Mouse (Mus musculus): ENCODE data around the gene Bpifa6. TPM values are rescaled to one million over a fixed set of nuclear protein-coding genes. Genes with fewer than 3 reads are reported as not detected.
"Not testable (repeated sequence)": the region's sequence is repeated elsewhere in the genome, so short reads cannot be mapped to it uniquely, and the experiment has no call there.

The Bpifa6 gene
- polyA plus RNA-seq, 1 experiment from 2014 or later = not detected

DNA sequence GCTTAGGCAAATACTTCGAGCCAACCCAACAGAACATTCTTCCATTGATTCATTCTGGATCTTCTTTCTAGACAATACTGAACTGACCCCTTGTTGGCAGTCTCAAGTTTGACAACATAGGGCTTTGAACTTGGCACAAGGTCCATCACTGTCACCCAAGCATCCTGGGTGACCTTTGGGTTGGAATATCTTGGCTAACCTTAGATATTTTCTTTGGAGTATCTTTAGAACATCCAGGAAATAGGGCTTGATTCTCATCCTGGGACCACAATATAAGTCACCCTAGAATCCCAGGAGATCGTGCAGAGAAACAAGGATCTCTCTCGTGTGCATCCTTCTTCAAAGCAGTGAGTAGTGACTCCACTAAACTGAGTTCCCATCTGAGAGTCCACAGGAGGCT is 33.2 kb downstream of the Bpifa6 start, which contains the start of gene Bpifa2:
Bpifa2 (plus strand) TSS at position 301 of the 400 bp plus-strand sequence.
- Histone ChIP-seq H3K9ac (replicated peaks; ENCODE audit: low read depth) (no peak within 1 kb of the TSS), H3K27ac (ENCODE audit: low read length) (no peak within 1 kb of the TSS), H3K27me3 (replicated peaks; ENCODE audit: insufficient read depth, low read length) (no peaks in the 10 kb centered on the region), H3K36me3 (ENCODE audit: insufficient read depth, low read length) (no peaks in the 10 kb centered on the region), H3K4me3 (ENCODE audit: low read depth, low read length) (no peak within 1 kb of the TSS), H3K4me1 (ENCODE audit: insufficient read depth, low read depth, low read length) (no peaks in the 10 kb centered on the region), H3K9me3 (ENCODE audit: low read length) (no peaks in the 10 kb centered on the region), H3K4me2 (replicated peaks; ENCODE audit: low read depth, low read length) (no peak within 1 kb of the TSS)
- ATAC-seq = no peak
- no peak for TF ChIP-seq CTCF (IDR thresholded peaks at IDR 0.05)
- no peak for TF ChIP-seq EP300 (IDR thresholded peaks at IDR 0.05)
- 71% methylated on average over 3 of the region's 3 CpGs for WGBS
- no peak for DNase-seq (ENCODE audit: low spot score)

DNA sequence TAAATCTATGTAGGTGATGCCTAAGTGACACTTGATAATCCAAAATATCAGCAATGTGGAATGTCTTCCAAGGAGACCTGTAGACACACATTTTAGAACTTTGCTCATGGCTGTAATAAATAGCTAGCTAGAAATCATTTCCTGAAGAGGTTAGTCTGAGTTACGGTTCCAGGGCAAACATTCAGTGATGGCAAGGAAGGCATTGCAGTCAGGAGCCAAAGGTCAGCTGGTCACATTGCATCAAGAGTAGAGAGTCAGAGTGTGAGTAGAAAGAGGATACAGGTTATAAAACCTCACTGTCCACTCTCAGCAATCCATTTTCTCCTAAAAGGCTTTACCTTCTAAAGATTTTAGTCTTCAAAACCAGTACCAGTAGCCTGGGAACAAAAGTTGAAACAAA is 43.2 kb downstream of the Bpifa6 start:
- Histone ChIP-seq H3K9ac (replicated peaks; ENCODE audit: low read depth) (no peak overlapping the region), H3K27ac (ENCODE audit: low read length) (no peak overlapping the region), H3K4me1 (ENCODE audit: insufficient read depth, low read depth, low read length) (no peaks in the 10 kb centered on the region), H3K4me3 (ENCODE audit: low read depth, low read length) (no peak overlapping the region), H3K27me3 (replicated peaks; ENCODE audit: insufficient read depth, low read length) (no peaks in the 10 kb centered on the region), H3K9me3 (ENCODE audit: low read length) (no peaks in the 10 kb centered on the region), H3K4me2 (replicated peaks; ENCODE audit: low read depth, low read length) (no peak overlapping the region), H3K36me3 (ENCODE audit: insufficient read depth, low read length) (no peaks in the 10 kb centered on the region)
- DNase-seq (ENCODE audit: low spot score) (no peak), ATAC-seq (no peak)
- TF ChIP-seq CTCF (IDR thresholded peaks at IDR 0.05) = no peak
- TF ChIP-seq EP300 (IDR thresholded peaks at IDR 0.05) = no peak
- WGBS = 41% methylated on average over 1 of the region's 1 CpGs

DNA sequence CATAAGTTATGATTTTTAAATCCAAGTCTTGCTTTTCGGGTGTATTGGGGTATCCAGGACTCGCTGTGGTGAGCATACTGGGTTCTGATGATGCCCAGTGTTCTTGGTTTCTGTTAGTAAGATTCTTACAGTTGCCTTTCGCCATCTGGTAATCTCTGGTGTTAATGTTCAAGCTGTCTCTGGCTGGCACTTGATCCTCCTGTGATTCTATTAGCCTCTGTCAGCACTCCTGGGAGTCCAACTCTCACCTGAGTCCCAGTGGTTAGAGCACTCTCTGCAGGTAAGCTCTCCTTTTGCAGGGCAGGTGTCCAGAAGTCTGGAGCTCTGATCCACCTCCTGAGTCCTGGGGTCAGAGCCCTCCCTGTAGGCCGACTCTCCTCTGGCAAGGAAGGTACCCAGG is 49.9 kb downstream of the Bpifa6 start:
- not testable (repeated sequence) for ATAC-seq; H3K27me3 ChIP-seq (replicated peaks; ENCODE audit: insufficient read depth, low read length); H3K36me3 ChIP-seq (ENCODE audit: insufficient read depth, low read length); DNase-seq (ENCODE audit: low spot score); H3K9me3 ChIP-seq (ENCODE audit: low read length); H3K9ac ChIP-seq (replicated peaks; ENCODE audit: low read depth); H3K4me2 ChIP-seq (replicated peaks; ENCODE audit: low read depth, low read length); H3K27ac ChIP-seq (ENCODE audit: low read length); H3K4me1 ChIP-seq (ENCODE audit: insufficient read depth, low read depth, low read length); H3K4me3 ChIP-seq (ENCODE audit: low read depth, low read length)
- 74% methylated on average over 4 of the region's 4 CpGs for WGBS

DNA sequence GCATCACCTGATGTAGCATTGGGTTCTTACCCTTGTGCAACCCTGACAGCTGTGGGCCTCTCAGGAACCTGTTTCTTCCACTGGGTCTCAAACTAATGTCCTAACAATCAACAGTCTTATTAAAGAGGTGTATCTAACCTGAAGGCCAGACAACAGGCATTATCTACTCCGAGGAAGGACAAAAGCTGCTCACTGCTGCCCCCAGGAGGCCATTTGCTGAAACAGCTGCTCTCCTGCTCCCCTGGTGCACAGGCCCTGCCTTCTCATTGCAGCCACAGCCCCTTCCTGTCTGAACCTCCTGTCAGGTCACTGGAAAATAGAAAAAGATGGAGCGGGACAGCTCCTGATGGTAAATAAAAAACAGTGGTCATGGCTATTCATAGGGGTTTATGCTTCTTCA is 64.2 kb downstream of the Bpifa6 start:
- no peak overlapping the region for H3K27ac ChIP-seq (ENCODE audit: low read length)
- no peak overlapping the region for H3K9ac ChIP-seq (replicated peaks; ENCODE audit: low read depth)
- 56% methylated on average over 2 of the region's 2 CpGs for WGBS
- H3K36me3 ChIP-seq (ENCODE audit: insufficient read depth, low read length) = no peaks in the 10 kb centered on the region
- H3K4me2 ChIP-seq (replicated peaks; ENCODE audit: low read depth, low read length) = no peak overlapping the region
- H3K9me3 ChIP-seq (ENCODE audit: low read length) = no peaks in the 10 kb centered on the region
- no peak for TF ChIP-seq EP300 (IDR thresholded peaks at IDR 0.05)
- peak; percentile 52 for TF ChIP-seq CTCF (IDR thresholded peaks at IDR 0.05)
- H3K4me1 ChIP-seq (ENCODE audit: insufficient read depth, low read depth, low read length) = no peaks in the 10 kb centered on the region
- H3K27me3 ChIP-seq (replicated peaks; ENCODE audit: insufficient read depth, low read length) = no peaks in the 10 kb centered on the region
- no peak for DNase-seq (ENCODE audit: low spot score)
- ATAC-seq = no peak
- no peak overlapping the region for H3K4me3 ChIP-seq (ENCODE audit: low read depth, low read length)

DNA sequence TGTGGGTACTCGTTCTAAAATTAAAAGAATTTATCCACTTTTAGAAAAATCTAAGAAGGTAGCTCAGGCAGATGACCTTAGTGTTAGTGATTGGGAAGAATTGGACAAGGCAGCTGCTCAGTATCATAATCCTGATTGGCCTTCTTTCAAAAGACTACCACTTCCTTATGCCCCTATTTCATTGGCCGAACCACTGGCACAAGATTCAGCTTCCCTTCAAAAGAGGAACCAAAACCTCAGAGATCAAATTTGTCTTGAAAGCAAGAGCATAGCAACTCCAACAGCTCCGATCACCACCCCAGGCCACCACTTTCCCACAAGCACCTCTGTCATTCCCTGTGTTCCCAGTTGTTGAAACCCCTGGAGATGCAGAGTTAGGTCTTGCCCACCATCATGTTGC is 70.0 kb downstream of the Bpifa6 start:
- 69% methylated on average over 3 of the region's 3 CpGs for WGBS
- DNase-seq (ENCODE audit: low spot score) (no peak), ATAC-seq (no peak)
- Histone ChIP-seq H3K27me3 (replicated peaks; ENCODE audit: insufficient read depth, low read length) (no peaks in the 10 kb centered on the region), H3K4me1 (ENCODE audit: insufficient read depth, low read depth, low read length) (no peaks in the 10 kb centered on the region), H3K9ac (replicated peaks; ENCODE audit: low read depth) (no peak overlapping the region), H3K4me2 (replicated peaks; ENCODE audit: low read depth, low read length) (no peak overlapping the region), H3K9me3 (ENCODE audit: low read length) (no peaks in the 10 kb centered on the region), H3K4me3 (ENCODE audit: low read depth, low read length) (no peak overlapping the region), H3K36me3 (ENCODE audit: insufficient read depth, low read length) (no peaks in the 10 kb centered on the region), H3K27ac (ENCODE audit: low read length) (no peak overlapping the region)
- TF ChIP-seq CTCF (IDR thresholded peaks at IDR 0.05) (no peak), EP300 (IDR thresholded peaks at IDR 0.05) (no peak)

Other genes starting within 250 kb of the Bpifa6 start
- gene Mapre1, start 233.7 kb upstream of the Bpifa6 start, polyA plus RNA-seq (2015; fragmentation: Nextera tagmentation; extraction: Ambion mirVana) = 145 and 164 TPM in 2 replicates
- gene Efcab8, start 195.0 kb upstream of the Bpifa6 start, polyA plus RNA-seq (2015; fragmentation: Nextera tagmentation; extraction: Ambion mirVana) = 0.05 TPM in 1 of 2 replicates, not detected in the other
- gene Sun5, start 103.9 kb upstream of the Bpifa6 start, polyA plus RNA-seq (2015; fragmentation: Nextera tagmentation; extraction: Ambion mirVana) = not detected in 2 replicates
- gene Bpifb2, start 99.9 kb upstream of the Bpifa6 start, polyA plus RNA-seq (2015; fragmentation: Nextera tagmentation; extraction: Ambion mirVana) = not detected in 2 replicates
- not detected in 2 replicates for gene Bpifb6, start 74.6 kb upstream of the Bpifa6 start, polyA plus RNA-seq (2015; fragmentation: Nextera tagmentation; extraction: Ambion mirVana)
- not detected in 2 replicates for gene Bpifb3, start 56.7 kb upstream of the Bpifa6 start, polyA plus RNA-seq (2015; fragmentation: Nextera tagmentation; extraction: Ambion mirVana)
- gene Bpifb4, start 36.7 kb upstream of the Bpifa6 start, polyA plus RNA-seq (2015; fragmentation: Nextera tagmentation; extraction: Ambion mirVana) = not detected in 2 replicates
- not detected in 2 replicates for gene Bpifa2, start 33.3 kb downstream of the Bpifa6 start, polyA plus RNA-seq (2015; fragmentation: Nextera tagmentation; extraction: Ambion mirVana)
- not detected in 2 replicates for gene Bpifa3, start 155.4 kb downstream of the Bpifa6 start, polyA plus RNA-seq (2015; fragmentation: Nextera tagmentation; extraction: Ambion mirVana)
- gene Bpifa1, start 167.9 kb downstream of the Bpifa6 start, polyA plus RNA-seq (2015; fragmentation: Nextera tagmentation; extraction: Ambion mirVana) = 5.1 and 5.4 TPM in 2 replicates
- not detected in 2 replicates for gene Bpifa5, start 187.7 kb downstream of the Bpifa6 start, polyA plus RNA-seq (2015; fragmentation: Nextera tagmentation; extraction: Ambion mirVana)
- gene Bpifb1, start 215.9 kb downstream of the Bpifa6 start, polyA plus RNA-seq (2015; fragmentation: Nextera tagmentation; extraction: Ambion mirVana) = 7.3 and 7.4 TPM in 2 replicates
- gene Bpifb5, start 248.8 kb downstream of the Bpifa6 start, polyA plus RNA-seq (2015; fragmentation: Nextera tagmentation; extraction: Ambion mirVana) = 18.2 and 20.4 TPM in 2 replicates

Measured in lung, postnatal 0 days (tissue).